Mouse (Mus musculus) thymus, postnatal 25 days (tissue): ENCODE data around the gene Itga9.
A peak's percentile ranks its signal among the peaks of the same experiment; 100 is the strongest.

Experiments
- DNase-seq: peaks from one replicate; pipeline ENCODE4 v3.0.0; 2022

Gene Itga9

GRCm38 (mm10) chr9:118838910-118839667 lies 232.6 kb downstream of the Itga9 start:
- DNase-seq: no peak

GRCm38 (mm10) chr9:118841247-118841646 lies 234.8 kb downstream of the Itga9 start:
- DNase-seq: no peak

- DNase-seq: no peak
These were observed 235.5 kb downstream of the Itga9 start for GRCm38 (mm10) chr9:118841907-118842432.

- DNase-seq: no peak
These were observed 237.2 kb downstream of the Itga9 start for GRCm38 (mm10) chr9:118843711-118844110.

- DNase-seq: no peak
These were observed 238.5 kb downstream of the Itga9 start for GRCm38 (mm10) chr9:118845003-118845402.

- no peak for DNase-seq
These were observed 240.3 kb downstream of the Itga9 start for GRCm38 (mm10) chr9:118846766-118847165.

- no peak for DNase-seq
These were observed 250.2 kb downstream of the Itga9 start for GRCm38 (mm10) chr9:118856665-118857064.

GRCm38 (mm10) chr9:118860613-118861141 lies 254.2 kb downstream of the Itga9 start:
- DNase-seq: no peak

- DNase-seq: no peak
These were observed 255.7 kb downstream of the Itga9 start for GRCm38 (mm10) chr9:118862214-118862613.

GRCm38 (mm10) chr9:118862852-118863260 lies 256.4 kb downstream of the Itga9 start:
- DNase-seq: no peak

GRCm38 (mm10) chr9:118863528-118863927 lies 257.0 kb downstream of the Itga9 start:
- DNase-seq: no peak

- DNase-seq: no peak
These were observed 260.5 kb downstream of the Itga9 start for GRCm38 (mm10) chr9:118866949-118867348.

- DNase-seq: no peak
These were observed 261.4 kb downstream of the Itga9 start for GRCm38 (mm10) chr9:118867851-118868250.

GRCm38 (mm10) chr9:118871089-118871488 lies 264.6 kb downstream of the Itga9 start:
- DNase-seq: peak; percentile 70

GRCm38 (mm10) chr9:118873031-118873430 lies 266.5 kb downstream of the Itga9 start:
- no peak for DNase-seq

- DNase-seq: no peak
These were observed 267.1 kb downstream of the Itga9 start for GRCm38 (mm10) chr9:118873596-118873995.

GRCm38 (mm10) chr9:118875705-118876104 lies 269.2 kb downstream of the Itga9 start:
- DNase-seq: no peak

- DNase-seq: no peak
These were observed 270.4 kb downstream of the Itga9 start for GRCm38 (mm10) chr9:118876902-118877301.

- DNase-seq: no peak
These were observed 271.0 kb downstream of the Itga9 start for GRCm38 (mm10) chr9:118877365-118878008.

GRCm38 (mm10) chr9:118878596-118878995 lies 272.1 kb downstream of the Itga9 start:
- DNase-seq: no peak

- peak; percentile 60 for DNase-seq
These were observed 274.9 kb downstream of the Itga9 start for GRCm38 (mm10) chr9:118881281-118881945.

GRCm38 (mm10) chr9:118881946-118882284 lies 275.4 kb downstream of the Itga9 start:
- DNase-seq: no peak

GRCm38 (mm10) chr9:118883150-118883549 lies 276.7 kb downstream of the Itga9 start:
- DNase-seq: no peak
